In the genomic region with DNA sequence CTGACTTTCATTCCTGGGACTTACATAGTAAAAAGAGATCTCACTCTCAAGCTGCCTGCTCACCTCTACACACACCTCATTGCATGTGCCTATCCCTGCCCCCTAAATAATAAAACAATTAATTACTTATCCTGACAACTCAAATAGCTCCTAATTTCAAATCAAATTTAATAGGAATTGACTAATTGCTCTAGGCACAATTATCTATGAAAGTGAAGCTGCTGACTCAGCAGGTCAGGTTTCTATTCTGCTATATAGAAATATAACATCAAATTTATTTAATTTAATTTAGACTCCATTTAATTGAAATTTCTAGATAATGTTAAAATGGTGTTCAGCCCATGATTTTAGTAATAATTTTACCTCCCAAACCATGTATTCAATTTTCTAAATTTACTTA, we compare ENCODE assay signal across 35 mouse cellular contexts.
"Had no signal": no experiment of that assay in that cellular context is flagged by ENCODE, and none has a peak within 500 bp of the region (broad histone marks: within the 10 kb centered on the region; RNA-seq: fewer than 3 reads in every experiment).

No protein-coding gene starts in this region.

- H3K27me3 ChIP-seq: hindbrain, embryonic 12.5 days; hindbrain, embryonic 15.5 days; intestine, embryonic 15.5 days; kidney, embryonic 15.5 days had no signal

- H3K9me3 ChIP-seq: heart, embryonic 12.5 days; heart, embryonic 13.5 days; heart, embryonic 15.5 days; hindbrain, embryonic 10.5 days; hindbrain, embryonic 12.5 days; hindbrain, embryonic 13.5 days; hindbrain, embryonic 15.5 days; intestine, embryonic 15.5 days; kidney, embryonic 15.5 days had no signal

- H3K36me3 ChIP-seq: heart, embryonic 12.5 days; heart, embryonic 13.5 days; heart, embryonic 15.5 days; hindbrain, embryonic 10.5 days; hindbrain, embryonic 12.5 days; hindbrain, embryonic 13.5 days; hindbrain, embryonic 15.5 days; intestine, embryonic 15.5 days; kidney, embryonic 15.5 days had no signal

- H3K27ac ChIP-seq: heart, embryonic 13.5 days; heart, embryonic 15.5 days; hindbrain, embryonic 10.5 days; hindbrain, embryonic 12.5 days; hindbrain, embryonic 13.5 days; hindbrain, embryonic 14.5 days; hindbrain, embryonic 15.5 days; hindbrain, postnatal 0 days; intestine, embryonic 15.5 days; kidney, embryonic 15.5 days; kidney, postnatal 0 days; layer of hippocampus, adult 2 months; left cerebral cortex, adult 2 months had no signal

- H3K4me2 ChIP-seq: heart, embryonic 11.5 days; heart, embryonic 12.5 days; heart, embryonic 13.5 days; heart, embryonic 15.5 days; hindbrain, embryonic 12.5 days; hindbrain, embryonic 13.5 days; hindbrain, embryonic 14.5 days; hindbrain, embryonic 15.5 days; intestine, embryonic 15.5 days; kidney, embryonic 15.5 days had no signal

- DNase-seq: heart, postnatal 10 days; heart, postnatal 14 days; heart, postnatal 36 days; heart, postnatal 4 days; kidney, adult 11 months; kidney, adult 18-20 months; kidney, adult 2 months; kidney, adult 8-10 months; kidney, adult 9 months; kidney, postnatal 10 days; kidney, postnatal 14 days; kidney, postnatal 25 days; kidney, postnatal 36 days; kidney, postnatal 4 days; layer of hippocampus, adult 9-11 months; layer of hippocampus, postnatal 36 days had no signal

- H3K4me1 ChIP-seq: heart, embryonic 12.5 days; hindbrain, embryonic 12.5 days; hindbrain, embryonic 15.5 days; intestine, embryonic 15.5 days had no signal

- H3K4me3 ChIP-seq: heart, embryonic 12.5 days; heart, embryonic 13.5 days; heart, embryonic 15.5 days; hindbrain, embryonic 10.5 days; hindbrain, embryonic 12.5 days; hindbrain, embryonic 13.5 days; hindbrain, embryonic 15.5 days; intestine, embryonic 15.5 days; kidney, embryonic 15.5 days; layer of hippocampus, adult 2 months; left cerebral cortex, adult 2 months had no signal

- ATAC-seq: hindbrain, embryonic 16.5 days; hindbrain, postnatal 0 days; inflammation-experienced regulatory T-cells, adult 6 months; intestine, embryonic 15.5 days; intestine, embryonic 16.5 days; intestine, postnatal 0 days had no signal

- H3K9ac ChIP-seq: heart, embryonic 12.5 days; heart, embryonic 13.5 days; heart, embryonic 15.5 days; hindbrain, embryonic 12.5 days; hindbrain, embryonic 13.5 days; hindbrain, embryonic 14.5 days; hindbrain, embryonic 15.5 days; intestine, embryonic 15.5 days; kidney, embryonic 15.5 days had no signal
